Comparison of ENCODE assay signal across 24 mouse cellular contexts in genomic region chr12:11306753-11307645, GRCm38 (mm10). TPM values are rescaled to one million over a fixed set of nuclear protein-coding genes. Genes with fewer than 3 reads are reported as not detected.
A peak's percentile ranks its signal among the peaks of the same experiment; 100 is the strongest.
DNase-seq lines count a peak whose midpoint lies in the region; ATAC-seq and TF ChIP-seq lines count a peak whose summit lies in the region.
"Had no signal": no experiment of that assay in that cellular context is flagged by ENCODE, and none has a peak within 500 bp of the region (broad histone marks: within the 10 kb centered on the region; RNA-seq: fewer than 3 reads in every experiment).

No protein-coding gene starts in this region.

- H3K9me3 ChIP-seq in kidney, embryonic 16.5 days (ENCODE audit: low read length) = no peaks in the 10 kb centered on the region
- H3K9me3 ChIP-seq: embryonic facial prominence, embryonic 15.5 days; forebrain, embryonic 10.5 days; heart, embryonic 10.5 days; hindbrain, embryonic 13.5 days had no signal

- no peaks in the 10 kb centered on the region for H3K27me3 ChIP-seq in kidney, embryonic 16.5 days (ENCODE audit: insufficient read depth, low read length)
- H3K27me3 ChIP-seq in thymus, adult 2 months (ENCODE audit: control insufficient read depth, insufficient read depth, low read length) = no peaks in the 10 kb centered on the region
- H3K27me3 ChIP-seq: CH12.LX; embryonic facial prominence, embryonic 15.5 days; hindbrain, embryonic 13.5 days had no signal

- H3K4me3 ChIP-seq in kidney, embryonic 16.5 days (ENCODE audit: low read length) = no peak overlapping the region
- H3K4me3 ChIP-seq in thymus, adult 2 months (ENCODE audit: control insufficient read depth, insufficient read depth, low read length) = no peak overlapping the region
- H3K4me3 ChIP-seq: embryonic facial prominence, embryonic 15.5 days; erythroblast, embryonic 14.5 days; forebrain, embryonic 10.5 days; heart, embryonic 10.5 days; hindbrain, embryonic 13.5 days had no signal

- peaks cover 46% of the 10 kb centered on the region for H3K36me3 ChIP-seq in kidney, embryonic 16.5 days (ENCODE audit: insufficient read depth, low read length)
- peaks cover 45% of the 10 kb centered on the region for H3K36me3 ChIP-seq in thymus, adult 2 months (ENCODE audit: control insufficient read depth, insufficient read depth, low read length)

- WGBS in kidney, embryonic 16.5 days = 87% methylated on average over 8 of the region's 8 CpGs
- WGBS in thymus, adult 2 months = 96% methylated on average over 8 of the region's 8 CpGs

- H3K9ac ChIP-seq in kidney, embryonic 16.5 days (replicated peaks; ENCODE audit: low read length) = no peak overlapping the region
- H3K9ac ChIP-seq: embryonic facial prominence, embryonic 15.5 days; hindbrain, embryonic 13.5 days had no signal

- peak; percentile 37 for DNase-seq in kidney, adult 11 months
- DNase-seq in kidney, postnatal 10 days = no peak
- DNase-seq in kidney, adult 9 months = peak; percentile 63
- DNase-seq in A20 (ENCODE audit: low read depth, low spot score) (peak; percentile 56), adipocyte (ENCODE audit: low spot score) (peak; percentile 70)
- no peak for DNase-seq in thymus, adult 2 months
- no peak for DNase-seq in layer of hippocampus, postnatal 14 days (ENCODE audit: low spot score in 2 of 2)
- DNase-seq: adrenal gland, postnatal 10 days; cerebellum, adult 11 months; cerebellum, adult 8-10 months; cerebellum, postnatal 14 days; embryo, embryonic 11 days; gastrocnemius, postnatal 10 days; heart, adult 18-20 months; heart, postnatal 10 days; heart, postnatal 4 days had no signal

- H3K4me1 ChIP-seq in kidney, embryonic 16.5 days (ENCODE audit: insufficient read depth, low read length) = no peaks in the 10 kb centered on the region
- no peaks in the 10 kb centered on the region for H3K4me1 ChIP-seq in thymus, adult 2 months (replicated peaks; ENCODE audit: control insufficient read depth, insufficient read depth, low read length)
- H3K4me1 ChIP-seq: embryonic facial prominence, embryonic 15.5 days; forebrain, embryonic 10.5 days; heart, embryonic 10.5 days; hindbrain, embryonic 13.5 days had no signal

- H3K4me2 ChIP-seq in kidney, embryonic 16.5 days (replicated peaks; ENCODE audit: low read depth, low read length) = no peak overlapping the region
- H3K4me2 ChIP-seq: embryonic facial prominence, embryonic 15.5 days; hindbrain, embryonic 13.5 days had no signal

- TF ChIP-seq CTCF in thymus, adult 2 months (IDR thresholded peaks at IDR 0.05; ENCODE audit: borderline replicate concordance, control insufficient read depth, extremely low read depth, insufficient read depth, low read length, poor library complexity) = no peak

- no peak overlapping the region for H3K27ac ChIP-seq in kidney, embryonic 16.5 days (ENCODE audit: low read length)
- H3K27ac ChIP-seq in thymus, adult 2 months (ENCODE audit: control insufficient read depth, insufficient read depth, low read length) = no peak overlapping the region
- H3K27ac ChIP-seq: embryonic facial prominence, embryonic 15.5 days; forebrain, embryonic 10.5 days; heart, embryonic 10.5 days; hindbrain, embryonic 13.5 days had no signal

- no peak for ATAC-seq in kidney, embryonic 16.5 days (ENCODE audit: low FRiP score, low TSS enrichment)
- ATAC-seq: forebrain, embryonic 14.5 days had no signal

- TF ChIP-seq POLR2A in thymus, adult 2 months (IDR thresholded peaks at IDR 0.05; ENCODE audit: control insufficient read depth, extremely low read depth, insufficient read depth, low read length, poor library complexity) = no peak

RNA-seq across cellular contexts. Expression of gene Smc6, which starts 41.3 kb away (rescaled TPM):
- polyA plus RNA-seq in kidney, embryonic 16.5 days (2015; fragmentation: Nextera tagmentation; extraction: Ambion mirVana) = 110 and 144 TPM in 2 replicates
- polyA plus RNA-seq in thymus, adult 2 months (2012; rRNA removed) = 11.3 and 14.3 TPM in 2 replicates
- total RNA-seq in layer of hippocampus, postnatal 14 days (2021) = 10 to 100 TPM; 31.3 to 34.1 TPM

RNA-seq across cellular contexts. Expression of gene Gen1, which starts 41.4 kb away (rescaled TPM):
- 8.6 and 9.4 TPM in 2 replicates for polyA plus RNA-seq in kidney, embryonic 16.5 days (2015; fragmentation: Nextera tagmentation; extraction: Ambion mirVana)
- 2.0 and 3.9 TPM in 2 replicates for polyA plus RNA-seq in thymus, adult 2 months (2012; rRNA removed)
- 1 to 10 TPM; 1.5 to 2.9 TPM for total RNA-seq in layer of hippocampus, postnatal 14 days (2021)

Comparison
In these comparisons a context has a peak if more than half of its experiments do, and no peak if none do; other contexts are left out.
1. DNase-seq: peak in kidney, adult 11 months (single experiment), kidney, adult 9 months (single experiment), A20 (single experiment) and adipocyte (single experiment); none in kidney, postnatal 10 days (single experiment), thymus, adult 2 months (single experiment) and layer of hippocampus, postnatal 14 days (0 of 2).